Mouse (Mus musculus): ENCODE measurements around the gene Klrc2.
A peak's percentile ranks its signal among the peaks of the same experiment; 100 is the strongest.
"Not testable (repeated sequence)": the region's sequence is repeated elsewhere in the genome, so short reads cannot be mapped to it uniquely, and the experiment has no call there.

Gene Klrc2

DNA sequence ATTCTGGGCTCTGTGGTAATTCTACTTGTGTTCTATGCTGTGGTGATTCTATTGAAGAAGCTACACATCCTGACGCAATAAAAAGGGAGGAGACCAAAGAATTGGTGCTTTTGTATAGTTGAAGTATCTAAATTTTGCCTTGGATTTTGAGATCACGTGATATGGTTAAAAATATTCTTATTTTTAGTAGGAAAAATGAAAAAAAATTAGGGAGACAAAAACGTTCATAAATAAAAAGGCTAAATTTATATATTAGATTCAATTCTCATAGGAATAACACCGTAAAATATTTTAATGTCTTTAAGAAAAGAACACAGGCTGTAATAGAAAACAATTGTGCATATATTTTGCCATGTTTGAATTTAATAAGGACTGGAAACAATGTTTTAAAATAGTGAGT is at the start of gene Klrc2:
Gene Klrc2 (minus strand): TSS at position 101 of the 400 bp plus-strand sequence.
- DNase-seq (ENCODE audit: low read depth) = not testable (repeated sequence)

GRCm38 (mm10) chr6:129691436-129691835 is 30.9 kb upstream of the Klrc2 start:
- DNase-seq (ENCODE audit: low read depth) = not testable (repeated sequence)

- peak; percentile 40 for DNase-seq (ENCODE audit: low read depth)
Measured at GRCm38 (mm10) chr6:129680379-129680778, 19.9 kb upstream of the Klrc2 start.

DNA sequence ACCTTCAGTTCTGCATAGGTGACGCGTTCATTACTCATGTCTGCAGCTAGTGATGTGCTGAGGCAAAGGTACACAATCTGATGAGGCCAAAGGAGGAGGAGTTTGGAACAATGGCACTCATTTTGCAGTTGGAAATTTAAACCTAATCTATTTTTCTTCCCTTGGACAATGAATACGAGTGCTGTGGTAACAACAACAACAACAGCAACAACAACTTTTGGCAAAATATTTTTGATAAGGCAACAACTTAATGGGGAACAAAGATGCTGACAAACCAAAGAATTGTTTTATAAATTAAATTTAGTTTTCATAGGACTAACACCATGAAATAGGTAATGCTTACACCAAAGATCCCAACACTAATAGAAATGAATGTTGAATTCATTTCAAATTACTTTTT is 18.4 kb upstream of the Klrc2 start, which contains the start of gene Klrc1:
Gene Klrc1 (minus strand): TSS at position 101 of the 400 bp plus-strand sequence.
- DNase-seq (ENCODE audit: low read depth) = no peak

DNA sequence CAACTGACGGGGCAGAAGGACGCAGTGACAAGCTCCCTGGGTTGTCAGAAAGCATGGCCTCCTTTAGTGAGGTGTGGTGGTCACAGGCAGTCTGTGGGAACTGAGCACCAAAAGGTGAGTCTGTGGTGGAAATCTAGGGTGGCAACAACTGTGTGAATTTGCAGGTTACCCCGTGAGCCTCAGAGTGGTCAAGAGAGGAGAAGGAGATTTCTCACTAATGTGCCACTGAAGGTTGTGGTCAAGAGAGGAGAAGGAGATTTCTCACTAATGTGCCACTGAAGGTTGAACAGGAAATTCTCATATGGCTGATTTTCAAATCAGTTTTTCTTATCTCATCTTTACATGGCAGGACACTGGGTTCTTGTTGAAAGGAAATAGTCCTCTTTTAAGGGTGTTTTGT is 812 bp upstream of the Klrc2 start:
- DNase-seq (ENCODE audit: low read depth) = not testable (repeated sequence)

- DNase-seq (ENCODE audit: low read depth) = not testable (repeated sequence)
Measured at GRCm38 (mm10) chr6:129644054-129644453, 16.4 kb downstream of the Klrc2 start.

DNA sequence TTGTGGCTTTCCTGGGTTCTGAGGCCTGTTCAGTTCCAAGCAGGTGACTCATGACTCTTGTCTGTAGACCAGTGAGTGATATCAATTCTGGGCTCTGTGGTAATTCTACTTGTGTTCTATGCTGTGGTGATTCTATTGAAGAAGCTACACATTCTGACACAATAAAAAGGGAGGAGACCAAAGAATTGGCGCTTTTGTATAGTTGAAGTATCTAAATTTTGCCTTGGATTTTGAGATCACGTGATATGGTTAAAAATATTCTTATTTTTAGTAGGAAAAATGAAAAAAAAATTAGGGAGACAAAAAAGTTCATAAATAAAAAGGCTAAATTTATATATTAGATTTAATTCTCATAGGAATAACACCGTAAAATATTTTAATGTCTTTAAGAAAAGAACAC is 17.3 kb downstream of the Klrc2 start, which contains the start of gene Klrc3:
Gene Klrc3 (minus strand): TSS at position 101 of the 400 bp plus-strand sequence.
- not testable (repeated sequence) for DNase-seq (ENCODE audit: low read depth)

- DNase-seq (ENCODE audit: low read depth) = not testable (repeated sequence)
Measured at GRCm38 (mm10) chr6:129631046-129631445, 29.4 kb downstream of the Klrc2 start.

DNA sequence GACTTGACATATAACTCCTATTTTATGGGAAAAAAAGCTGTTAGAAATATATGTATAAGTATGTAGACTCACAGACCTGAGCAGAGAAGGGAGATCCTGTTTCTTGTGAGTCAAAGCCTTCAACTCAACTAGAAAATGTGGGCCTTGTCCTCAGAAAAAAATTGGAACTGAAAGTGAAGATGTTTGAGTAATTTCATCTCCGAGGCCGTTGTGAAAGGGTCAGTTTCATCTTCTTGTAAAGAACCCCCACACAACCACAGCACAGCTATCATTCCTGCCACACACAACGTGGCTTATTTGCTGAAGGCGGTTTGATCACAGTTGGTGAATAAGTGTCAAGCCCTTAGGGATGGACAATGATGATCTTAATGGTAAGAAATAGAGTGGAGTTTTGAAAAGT is 36.8 kb downstream of the Klrc2 start, which contains the start of gene Klrk1:
Gene Klrk1 (minus strand): TSS at position 130 of the 400 bp plus-strand sequence.
- DNase-seq (ENCODE audit: low read depth) = no peak

DNA sequence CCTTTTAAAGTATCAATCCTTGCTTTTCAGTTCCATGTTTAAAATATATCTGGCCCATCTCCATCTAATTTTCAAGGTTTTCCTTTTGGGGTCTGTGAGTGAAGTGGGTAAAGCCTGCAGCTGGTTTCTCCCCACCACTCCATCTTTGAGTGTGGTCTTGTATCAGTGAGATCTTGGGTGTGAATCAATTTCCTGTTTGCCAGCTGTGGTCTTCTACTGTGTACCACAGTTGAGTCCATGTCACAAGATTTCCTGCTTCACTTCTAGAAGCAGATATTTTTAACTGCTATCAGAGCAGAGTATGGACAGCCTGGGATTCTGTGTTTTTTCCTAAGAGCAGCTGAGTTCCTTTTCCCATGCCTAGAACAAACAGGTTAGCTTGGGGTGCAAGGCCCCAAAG is 52.1 kb downstream of the Klrc2 start:
- DNase-seq (ENCODE audit: low read depth) = peak; percentile 53

Data from induced T-regulatory cell, adult 2 months (primary cell).